Mouse (Mus musculus): ENCODE measurements around the gene Nolc1. TPM values are rescaled to one million over a fixed set of nuclear protein-coding genes. Genes with fewer than 3 reads are reported as not detected.

Nolc1 gene
- polyA plus RNA-seq, 1 experiment from 2014 or later = 80.8 TPM

DNA sequence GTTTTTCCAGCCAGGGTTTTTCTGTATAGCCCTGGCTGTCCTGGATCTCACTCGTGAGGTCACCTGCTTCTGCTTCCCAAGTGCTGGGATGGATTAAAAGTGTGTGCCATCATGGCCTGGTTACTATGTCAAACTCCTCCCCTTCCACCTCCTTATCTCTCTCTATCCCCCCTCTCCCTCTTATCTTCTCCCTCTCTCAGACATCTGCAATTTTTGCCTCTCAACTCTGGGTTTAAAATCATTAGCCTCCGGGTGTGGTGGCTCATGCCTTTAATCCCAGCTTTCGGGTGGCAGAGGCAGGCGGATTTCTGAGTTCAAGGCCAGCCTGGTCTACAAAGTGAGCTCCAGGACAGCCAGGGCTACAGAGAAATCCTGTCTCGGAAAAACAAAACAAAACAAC is 1.4 kb upstream of the Nolc1 start:
- H3K27me3 ChIP-seq (replicated peaks; ENCODE audit: control insufficient read depth, insufficient read depth, low read length) = no peaks in the 10 kb centered on the region
- no peaks in the 10 kb centered on the region for H3K9me3 ChIP-seq (ENCODE audit: control insufficient read depth, low read length)
- no peak for ATAC-seq
- peaks cover 22% of the 10 kb centered on the region for H3K36me3 ChIP-seq (ENCODE audit: control insufficient read depth, insufficient read depth)
- H3K9ac ChIP-seq (replicated peaks; ENCODE audit: low read depth, low read length) = no peak overlapping the region
- H3K4me3 ChIP-seq (replicated peaks; ENCODE audit: low read length) = no peak overlapping the region
- H3K27ac ChIP-seq (ENCODE audit: low read length) = no peak overlapping the region
- H3K4me2 ChIP-seq (ENCODE audit: low read length) = no peak overlapping the region
- peaks cover 17% of the 10 kb centered on the region for H3K4me1 ChIP-seq (replicated peaks; ENCODE audit: control insufficient read depth, insufficient read depth, low read length)
- WGBS = 95% methylated on average over 5 of the region's 5 CpGs

DNA sequence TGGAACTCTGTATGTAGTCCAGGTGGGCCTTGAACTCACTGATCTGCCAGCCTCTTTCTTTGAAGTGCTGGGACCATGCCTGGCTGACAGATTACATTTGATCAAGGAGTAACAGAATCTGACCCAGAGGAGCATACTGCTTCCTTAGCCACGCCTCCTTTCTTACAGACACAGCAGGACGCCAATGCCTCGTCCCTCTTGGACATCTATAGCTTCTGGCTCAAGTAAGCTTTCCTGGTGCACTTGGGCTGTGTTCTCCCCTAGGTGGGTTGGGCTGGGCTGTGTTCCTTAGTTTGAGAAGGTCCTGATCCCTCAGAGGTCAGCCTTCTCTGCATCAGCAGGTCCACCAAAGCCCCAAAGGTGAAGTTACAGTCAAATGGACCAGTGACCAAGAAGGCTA is 2.9 kb downstream of the Nolc1 start:
- Histone ChIP-seq H3K27ac (ENCODE audit: low read length) (no peak overlapping the region), H3K9ac (replicated peaks; ENCODE audit: low read depth, low read length) (no peak overlapping the region), H3K4me3 (replicated peaks; ENCODE audit: low read length) (no peak overlapping the region), H3K4me1 (replicated peaks; ENCODE audit: control insufficient read depth, insufficient read depth, low read length) (peaks cover 17% of the 10 kb centered on the region), H3K9me3 (ENCODE audit: control insufficient read depth, low read length) (no peaks in the 10 kb centered on the region), H3K36me3 (ENCODE audit: control insufficient read depth, insufficient read depth) (peaks cover 36% of the 10 kb centered on the region), H3K27me3 (replicated peaks; ENCODE audit: control insufficient read depth, insufficient read depth, low read length) (no peaks in the 10 kb centered on the region), H3K4me2 (ENCODE audit: low read length) (no peak overlapping the region)
- WGBS = 53% methylated on average over 3 of the region's 3 CpGs
- ATAC-seq = no peak

DNA sequence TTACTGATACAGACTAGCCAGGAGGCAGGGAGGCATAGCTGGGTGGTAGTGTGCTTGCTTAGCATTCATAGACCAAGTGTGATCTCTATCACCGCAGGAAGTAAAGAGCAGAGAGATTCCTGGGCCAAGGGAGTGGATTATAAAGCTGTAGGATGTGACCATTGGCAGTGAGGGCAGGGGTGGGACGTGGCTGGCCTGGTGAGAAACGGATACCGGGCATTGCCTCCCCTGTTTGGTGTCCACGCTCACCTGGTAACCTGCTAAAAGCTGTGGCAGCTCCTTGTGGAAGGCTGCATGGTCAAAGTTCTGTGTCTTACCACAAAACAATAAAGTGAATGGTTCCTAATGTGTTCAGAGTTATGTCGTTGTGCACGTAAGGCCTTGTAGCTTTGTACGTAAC is 9.5 kb downstream of the Nolc1 start:
- no peak overlapping the region for H3K4me3 ChIP-seq (replicated peaks; ENCODE audit: low read length)
- no peaks in the 10 kb centered on the region for H3K9me3 ChIP-seq (ENCODE audit: control insufficient read depth, low read length)
- H3K4me2 ChIP-seq (ENCODE audit: low read length) = no peak overlapping the region
- no peak overlapping the region for H3K9ac ChIP-seq (replicated peaks; ENCODE audit: low read depth, low read length)
- H3K36me3 ChIP-seq (ENCODE audit: control insufficient read depth, insufficient read depth) = peaks cover 39% of the 10 kb centered on the region
- no peaks in the 10 kb centered on the region for H3K4me1 ChIP-seq (replicated peaks; ENCODE audit: control insufficient read depth, insufficient read depth, low read length)
- H3K27ac ChIP-seq (ENCODE audit: low read length) = no peak overlapping the region
- H3K27me3 ChIP-seq (replicated peaks; ENCODE audit: control insufficient read depth, insufficient read depth, low read length) = no peaks in the 10 kb centered on the region
- no peak for ATAC-seq
- 95% methylated on average over 8 of the region's 8 CpGs for WGBS

DNA sequence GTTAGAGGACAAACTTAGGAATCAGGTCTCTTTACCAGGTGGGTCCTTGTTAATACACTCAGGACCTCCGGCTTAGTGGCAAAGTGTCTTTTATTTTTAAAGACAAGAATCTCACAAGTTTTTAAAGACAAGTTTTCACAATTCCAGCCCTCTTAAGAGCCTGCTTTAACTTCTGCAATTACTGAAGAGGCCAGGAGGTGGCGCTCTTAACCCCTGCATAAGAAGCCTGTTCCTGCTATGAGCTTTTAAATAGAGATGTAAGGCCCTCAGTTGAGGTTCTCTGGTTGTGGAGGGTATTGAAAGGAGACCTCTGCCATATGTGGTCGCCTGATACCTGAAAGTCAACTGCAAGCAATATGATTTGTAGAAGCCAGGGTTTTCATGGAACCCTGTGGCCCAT is 10.7 kb downstream of the Nolc1 start:
- Histone ChIP-seq H3K27ac (ENCODE audit: low read length) (no peak overlapping the region), H3K4me1 (replicated peaks; ENCODE audit: control insufficient read depth, insufficient read depth, low read length) (no peaks in the 10 kb centered on the region), H3K36me3 (ENCODE audit: control insufficient read depth, insufficient read depth) (peaks cover 31% of the 10 kb centered on the region), H3K4me3 (replicated peaks; ENCODE audit: low read length) (no peak overlapping the region), H3K9me3 (ENCODE audit: control insufficient read depth, low read length) (no peaks in the 10 kb centered on the region), H3K27me3 (replicated peaks; ENCODE audit: control insufficient read depth, insufficient read depth, low read length) (no peaks in the 10 kb centered on the region), H3K9ac (replicated peaks; ENCODE audit: low read depth, low read length) (no peak overlapping the region), H3K4me2 (ENCODE audit: low read length) (no peak overlapping the region)
- WGBS = 60% methylated on average over 3 of the region's 3 CpGs
- no peak for ATAC-seq

DNA sequence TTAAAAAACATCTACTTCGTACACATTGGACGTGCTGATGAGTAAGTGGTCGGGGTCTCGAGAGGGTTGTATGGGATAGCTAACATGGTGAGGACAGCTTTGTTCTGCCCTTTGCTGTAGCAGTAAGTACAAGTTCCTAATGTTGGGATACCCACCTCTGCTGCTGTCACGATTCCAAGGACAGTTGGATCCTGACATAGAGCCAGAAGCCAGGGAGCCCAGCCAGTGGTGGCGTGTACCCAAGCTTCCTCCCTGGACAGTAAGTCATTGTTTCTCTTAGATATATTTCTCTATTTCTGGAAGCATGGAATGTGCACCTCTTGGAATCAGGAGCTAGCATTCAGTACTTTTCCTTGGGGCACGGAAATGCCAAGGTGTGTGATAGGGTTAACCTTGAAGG is 12.2 kb downstream of the Nolc1 start:
- no peak for ATAC-seq
- H3K9me3 ChIP-seq (ENCODE audit: control insufficient read depth, low read length) = no peaks in the 10 kb centered on the region
- 72% methylated on average over 7 of the region's 7 CpGs for whole genome bisulfite sequencing
- no peak overlapping the region for H3K4me2 ChIP-seq (ENCODE audit: low read length)
- H3K36me3 ChIP-seq (ENCODE audit: control insufficient read depth, insufficient read depth) = peaks cover 18% of the 10 kb centered on the region
- no peaks in the 10 kb centered on the region for H3K4me1 ChIP-seq (replicated peaks; ENCODE audit: control insufficient read depth, insufficient read depth, low read length)
- no peak overlapping the region for H3K4me3 ChIP-seq (replicated peaks; ENCODE audit: low read length)
- H3K27me3 ChIP-seq (replicated peaks; ENCODE audit: control insufficient read depth, insufficient read depth, low read length) = no peaks in the 10 kb centered on the region
- H3K27ac ChIP-seq (ENCODE audit: low read length) = no peak overlapping the region
- no peak overlapping the region for H3K9ac ChIP-seq (replicated peaks; ENCODE audit: low read depth, low read length)

DNA sequence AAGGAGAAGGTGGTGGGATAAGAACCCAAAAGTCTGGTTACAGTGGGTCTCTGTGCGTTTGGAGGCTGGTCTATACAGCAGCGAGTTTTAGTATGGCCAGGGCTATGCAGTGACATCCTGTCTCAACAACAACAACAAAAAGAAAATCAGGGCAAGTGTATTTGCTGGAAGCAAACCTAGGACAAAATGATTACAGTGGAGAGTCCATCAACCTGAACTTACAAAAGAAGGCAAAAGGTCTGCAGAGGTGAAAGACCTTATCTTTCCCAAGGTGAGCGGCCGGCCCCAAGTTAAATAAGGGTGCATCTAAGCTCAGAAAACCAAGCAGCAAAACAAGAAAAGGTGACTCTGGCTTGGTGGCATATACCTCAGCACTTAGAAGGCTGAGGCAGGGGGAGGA is 16.0 kb downstream of the Nolc1 start:
- H3K4me3 ChIP-seq (replicated peaks; ENCODE audit: low read length) = no peak overlapping the region
- no peak for ATAC-seq
- 0 out of 2 replicates have a peak, but pooled peaks cover 2% of the 10 kb centered on the region for H3K9me3 ChIP-seq (ENCODE audit: control insufficient read depth, low read length)
- no peak overlapping the region for H3K27ac ChIP-seq (ENCODE audit: low read length)
- H3K4me1 ChIP-seq (replicated peaks; ENCODE audit: control insufficient read depth, insufficient read depth, low read length) = no peaks in the 10 kb centered on the region
- H3K36me3 ChIP-seq (ENCODE audit: control insufficient read depth, insufficient read depth) = no peaks in the 10 kb centered on the region
- no peak overlapping the region for H3K9ac ChIP-seq (replicated peaks; ENCODE audit: low read depth, low read length)
- no peak overlapping the region for H3K4me2 ChIP-seq (ENCODE audit: low read length)
- H3K27me3 ChIP-seq (replicated peaks; ENCODE audit: control insufficient read depth, insufficient read depth, low read length) = no peaks in the 10 kb centered on the region
- WGBS = 92% methylated on average over 4 of the region's 4 CpGs

DNA sequence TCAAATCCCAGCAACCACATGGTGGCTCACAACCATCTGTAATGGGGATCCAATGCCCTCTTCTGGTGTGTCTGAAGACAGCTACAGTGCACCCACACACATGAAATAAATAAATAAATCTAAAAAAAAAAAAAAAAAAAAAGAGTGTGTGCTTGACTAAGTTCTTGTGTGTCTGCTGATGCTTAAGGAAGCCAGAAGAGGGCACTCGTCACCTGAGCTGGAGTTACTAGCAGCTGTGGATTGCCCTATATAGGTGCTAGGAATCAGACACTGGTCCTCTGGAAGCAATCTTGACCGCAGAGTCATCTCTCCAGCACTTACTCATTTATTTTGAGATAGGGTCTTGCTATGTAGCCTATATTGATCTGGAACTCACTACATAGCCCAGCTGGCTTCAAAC is 18.5 kb downstream of the Nolc1 start:
- H3K9ac ChIP-seq (replicated peaks; ENCODE audit: low read depth, low read length) = no peak overlapping the region
- H3K36me3 ChIP-seq (ENCODE audit: control insufficient read depth, insufficient read depth) = no peaks in the 10 kb centered on the region
- ATAC-seq = no peak
- no peak overlapping the region for H3K4me3 ChIP-seq (replicated peaks; ENCODE audit: low read length)
- no peak overlapping the region for H3K27ac ChIP-seq (ENCODE audit: low read length)
- 92% methylated on average over 2 of the region's 2 CpGs for WGBS
- H3K27me3 ChIP-seq (replicated peaks; ENCODE audit: control insufficient read depth, insufficient read depth, low read length) = no peaks in the 10 kb centered on the region
- H3K9me3 ChIP-seq (ENCODE audit: control insufficient read depth, low read length) = 0 out of 2 replicates have a peak, but pooled peaks cover 2% of the 10 kb centered on the region
- no peak overlapping the region for H3K4me2 ChIP-seq (ENCODE audit: low read length)
- H3K4me1 ChIP-seq (replicated peaks; ENCODE audit: control insufficient read depth, insufficient read depth, low read length) = no peaks in the 10 kb centered on the region

DNA sequence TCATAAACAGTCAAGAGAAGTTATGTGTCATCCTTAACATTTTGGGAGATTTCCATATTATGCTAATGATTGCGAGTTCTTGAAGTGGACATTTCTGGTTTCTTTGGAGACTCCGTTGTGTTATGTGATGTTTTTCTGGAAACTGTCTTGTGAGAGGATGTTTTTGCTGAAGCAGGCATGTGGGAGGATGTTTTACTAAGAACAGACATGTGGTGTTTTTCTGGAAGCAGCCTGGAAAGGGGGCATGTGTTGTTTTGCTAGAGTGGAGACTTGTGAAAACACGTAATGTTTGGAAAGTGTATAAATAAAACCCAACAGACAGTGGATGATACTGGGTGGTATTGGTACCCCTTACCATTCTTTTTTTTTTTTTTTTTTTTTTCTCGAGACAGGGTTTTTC is 19.6 kb downstream of the Nolc1 start:
- no peak for ATAC-seq
- H3K4me1 ChIP-seq (replicated peaks; ENCODE audit: control insufficient read depth, insufficient read depth, low read length) = no peaks in the 10 kb centered on the region
- H3K27me3 ChIP-seq (replicated peaks; ENCODE audit: control insufficient read depth, insufficient read depth, low read length) = no peaks in the 10 kb centered on the region
- H3K27ac ChIP-seq (ENCODE audit: low read length) = no peak overlapping the region
- H3K4me3 ChIP-seq (replicated peaks; ENCODE audit: low read length) = no peak overlapping the region
- no peak overlapping the region for H3K9ac ChIP-seq (replicated peaks; ENCODE audit: low read depth, low read length)
- 0 out of 2 replicates have a peak, but pooled peaks cover 2% of the 10 kb centered on the region for H3K9me3 ChIP-seq (ENCODE audit: control insufficient read depth, low read length)
- H3K4me2 ChIP-seq (ENCODE audit: low read length) = no peak overlapping the region
- H3K36me3 ChIP-seq (ENCODE audit: control insufficient read depth, insufficient read depth) = no peaks in the 10 kb centered on the region
- WGBS = 82% methylated on average over 4 of the region's 4 CpGs

DNA sequence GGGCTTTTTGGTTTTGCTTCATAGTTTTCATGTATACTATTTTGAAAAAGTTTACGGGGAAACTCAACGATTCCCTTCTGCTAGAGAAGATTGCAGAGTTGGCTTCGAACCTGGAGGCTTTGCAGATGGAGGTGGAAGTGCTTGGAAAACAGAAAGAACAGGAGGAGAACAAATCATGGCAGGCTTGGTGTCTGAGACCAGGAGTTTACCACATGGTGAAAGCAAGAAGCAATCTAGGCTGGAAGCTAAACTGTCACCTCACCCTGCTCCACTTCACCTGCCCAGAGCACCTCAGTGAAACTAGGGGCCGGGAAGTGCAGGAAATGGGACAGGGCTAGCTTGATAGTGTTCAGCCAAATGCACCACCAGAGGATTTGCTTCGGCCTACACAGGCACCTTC is 20.7 kb downstream of the Nolc1 start:
- 87% methylated on average over 5 of the region's 5 CpGs for WGBS
- Histone ChIP-seq H3K9ac (replicated peaks; ENCODE audit: low read depth, low read length) (no peak overlapping the region), H3K9me3 (ENCODE audit: control insufficient read depth, low read length) (0 out of 2 replicates have a peak, but pooled peaks cover 2% of the 10 kb centered on the region), H3K4me2 (ENCODE audit: low read length) (no peak overlapping the region), H3K4me3 (replicated peaks; ENCODE audit: low read length) (no peak overlapping the region), H3K27ac (ENCODE audit: low read length) (no peak overlapping the region), H3K27me3 (replicated peaks; ENCODE audit: control insufficient read depth, insufficient read depth, low read length) (no peaks in the 10 kb centered on the region), H3K36me3 (ENCODE audit: control insufficient read depth, insufficient read depth) (no peaks in the 10 kb centered on the region), H3K4me1 (replicated peaks; ENCODE audit: control insufficient read depth, insufficient read depth, low read length) (no peaks in the 10 kb centered on the region)
- no peak for ATAC-seq

DNA sequence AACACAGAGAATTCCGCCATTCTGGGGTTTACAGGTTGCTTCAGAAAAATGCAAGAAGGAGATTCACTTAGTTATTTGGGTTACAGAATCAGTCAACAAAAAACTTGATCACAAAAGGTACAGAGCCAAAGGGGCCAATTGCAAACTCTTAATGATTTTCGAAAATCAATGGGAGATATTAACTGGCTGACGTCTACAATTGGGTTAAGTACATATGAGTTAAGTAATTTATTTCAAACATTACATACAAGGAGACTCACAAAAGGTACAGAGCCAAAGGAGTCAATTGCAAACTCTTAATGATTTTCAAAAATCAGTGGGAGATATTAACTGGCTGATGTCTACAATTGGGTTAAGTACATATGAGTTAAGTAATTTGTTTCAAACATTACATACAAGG is 23.9 kb downstream of the Nolc1 start:
- Histone ChIP-seq H3K4me1 (replicated peaks; ENCODE audit: control insufficient read depth, insufficient read depth, low read length) (no peaks in the 10 kb centered on the region), H3K4me3 (replicated peaks; ENCODE audit: low read length) (no peak overlapping the region), H3K9ac (replicated peaks; ENCODE audit: low read depth, low read length) (no peak overlapping the region), H3K27ac (ENCODE audit: low read length) (no peak overlapping the region), H3K9me3 (ENCODE audit: control insufficient read depth, low read length) (no peaks in the 10 kb centered on the region), H3K36me3 (ENCODE audit: control insufficient read depth, insufficient read depth) (no peaks in the 10 kb centered on the region), H3K27me3 (replicated peaks; ENCODE audit: control insufficient read depth, insufficient read depth, low read length) (no peaks in the 10 kb centered on the region), H3K4me2 (ENCODE audit: low read length) (no peak overlapping the region)
- WGBS = 89% methylated on average over 3 of the region's 3 CpGs
- no peak for ATAC-seq
